Comparison of ENCODE assay signal across 7 mouse cellular contexts in the genomic region with DNA sequence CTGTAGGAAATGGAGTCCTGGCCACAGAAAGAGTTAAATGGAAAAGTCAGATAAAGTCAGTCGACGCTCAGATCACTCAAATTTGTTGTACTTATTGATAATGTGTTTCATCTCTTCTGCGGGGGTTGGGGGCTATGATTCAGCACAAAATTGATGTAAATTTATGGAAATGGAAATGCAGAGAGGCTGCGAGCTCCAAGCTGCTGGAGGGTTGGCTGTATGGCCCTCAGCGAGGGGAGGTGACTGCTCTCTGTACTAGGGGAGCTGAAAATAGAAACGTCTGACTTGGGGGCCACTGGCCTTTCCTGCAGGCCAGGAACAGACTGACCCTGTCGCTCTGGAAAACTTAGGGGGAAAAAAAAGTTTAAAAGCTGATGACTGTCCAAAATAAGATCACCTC. TPM values are rescaled to one million over a fixed set of nuclear protein-coding genes. Genes with fewer than 3 reads are reported as not detected.
A peak's percentile ranks its signal among the peaks of the same experiment; 100 is the strongest.
DNase-seq lines count a peak whose midpoint lies in the region; ATAC-seq and TF ChIP-seq lines count a peak whose summit lies in the region.

No protein-coding gene starts in this region.

- no peak for TF ChIP-seq POLR2A in brain, embryonic 14.5 days (IDR thresholded peaks at IDR 0.05; ENCODE audit: borderline replicate concordance, extremely low read depth, insufficient read depth, insufficient read length, poor library complexity, severe bottlenecking)

- H3K4me1 ChIP-seq in embryonic facial prominence, embryonic 11.5 days (ENCODE audit: control insufficient read depth, insufficient read depth, low read length): no peaks in the 10 kb centered on the region
- peaks cover 20% of the 10 kb centered on the region for H3K4me1 ChIP-seq in hindbrain, embryonic 10.5 days (replicated peaks)
- H3K4me1 ChIP-seq in liver, embryonic 16.5 days (ENCODE audit: control insufficient read depth, low read depth, low read length): no peaks in the 10 kb centered on the region

- no peak for ATAC-seq in embryonic facial prominence, embryonic 11.5 days (replicated peaks; ENCODE audit: insufficient number of reproducible peaks, low FRiP score, low TSS enrichment, low read depth)
- ATAC-seq in liver, embryonic 16.5 days (ENCODE audit: low read depth): no peak

- H3K27me3 ChIP-seq in embryonic facial prominence, embryonic 11.5 days (ENCODE audit: control insufficient read depth, insufficient read depth, low read length): no peaks in the 10 kb centered on the region
- peaks cover 14% of the 10 kb centered on the region; the same call in 1 of the 2 replicates for H3K27me3 ChIP-seq in hindbrain, embryonic 10.5 days (ENCODE audit: insufficient read depth, poor library complexity, severe bottlenecking)
- H3K27me3 ChIP-seq in liver, embryonic 16.5 days (ENCODE audit: control insufficient read depth, insufficient read depth, low read depth, low read length): no peaks in the 10 kb centered on the region

- intact Hi-C loops in gastrocnemius, postnatal 14 days (cut with DNase I; ENCODE audit: low total_unique reads): no loop called here

- H3K36me3 ChIP-seq in embryonic facial prominence, embryonic 11.5 days (replicated peaks; ENCODE audit: control insufficient read depth, insufficient read depth, low read depth, low read length): no peaks in the 10 kb centered on the region
- no peaks in the 10 kb centered on the region for H3K36me3 ChIP-seq in hindbrain, embryonic 10.5 days
- no peaks in the 10 kb centered on the region for H3K36me3 ChIP-seq in liver, embryonic 16.5 days (ENCODE audit: control insufficient read depth, insufficient read depth)

- H3K4me3 ChIP-seq in embryonic facial prominence, embryonic 11.5 days (ENCODE audit: low read depth, low read length): peak overlapping the region; percentile 41
- peak overlapping the region; percentile 58 for H3K4me3 ChIP-seq in hindbrain, embryonic 10.5 days
- peak overlapping the region; percentile 38; the same call in 1 of the 2 replicates for H3K4me3 ChIP-seq in liver, embryonic 16.5 days (ENCODE audit: low read depth, low read length)

- WGBS in embryonic facial prominence, embryonic 11.5 days: 7% methylated on average over 7 of the region's 7 CpGs
- 7% methylated on average over 7 of the region's 7 CpGs for WGBS in hindbrain, embryonic 10.5 days
- WGBS in liver, embryonic 16.5 days (ENCODE audit: insufficient replicate concordance): 8% methylated on average over 7 of the region's 7 CpGs

- H3K9me3 ChIP-seq in embryonic facial prominence, embryonic 11.5 days (replicated peaks; ENCODE audit: control insufficient read depth, low read length): no peaks in the 10 kb centered on the region; the same call in 1 of the 2 replicates
- H3K9me3 ChIP-seq in hindbrain, embryonic 10.5 days: peaks cover 12% of the 10 kb centered on the region
- no peaks in the 10 kb centered on the region; the same call in 1 of the 2 replicates for H3K9me3 ChIP-seq in liver, embryonic 16.5 days (replicated peaks; ENCODE audit: control insufficient read depth, low read length)

- peak; percentile 57 for DNase-seq in brain, embryonic 14.5 days (ENCODE audit: low read depth)
- no peak for DNase-seq in embryonic facial prominence, embryonic 11.5 days (ENCODE audit: low spot score)
- DNase-seq in hindbrain, embryonic 10.5 days (ENCODE audit: low spot score): no peak
- DNase-seq in gastrocnemius, postnatal 14 days: no peak
- no peak for DNase-seq in gastrocnemius, postnatal 4 days (ENCODE audit: low spot score in 2 of 2)
- no peak for DNase-seq in right cerebral cortex, postnatal 14 days

- peak overlapping the region; percentile 64 for H3K9ac ChIP-seq in embryonic facial prominence, embryonic 11.5 days (replicated peaks; ENCODE audit: low read length)
- no peak overlapping the region for H3K9ac ChIP-seq in liver, embryonic 16.5 days (ENCODE audit: low read depth, low read length)

- H3K27ac ChIP-seq in embryonic facial prominence, embryonic 11.5 days (replicated peaks; ENCODE audit: low read depth, low read length): no peak overlapping the region
- peak overlapping the region; percentile 84 for H3K27ac ChIP-seq in hindbrain, embryonic 10.5 days
- no peak overlapping the region for H3K27ac ChIP-seq in liver, embryonic 16.5 days (ENCODE audit: low read length)

- no peak for TF ChIP-seq CTCF in brain, embryonic 14.5 days (IDR thresholded peaks at IDR 0.05; ENCODE audit: borderline replicate concordance, extremely low read depth, insufficient read depth, insufficient read length)

- peak overlapping the region; percentile 64 for H3K4me2 ChIP-seq in embryonic facial prominence, embryonic 11.5 days (ENCODE audit: low read depth, low read length)
- H3K4me2 ChIP-seq in liver, embryonic 16.5 days (ENCODE audit: low read depth, low read length): peak overlapping the region; percentile 33

RNA-seq across cellular contexts. Expression of gene Ccdc149, which starts 5.5 kb away (rescaled TPM):
- polyA plus RNA-seq in brain, embryonic 14.5 days (2012; rRNA removed): 8.0 and 11.3 TPM in 2 replicates
- 1.2 and 1.3 TPM in 2 replicates for polyA plus RNA-seq in embryonic facial prominence, embryonic 11.5 days (2014; fragmentation: Nextera tagmentation; extraction: Ambion mirVana)
- 2.3 and 2.5 TPM in 2 replicates for polyA plus RNA-seq in hindbrain, embryonic 10.5 days (2016; fragmentation: Nextera tagmentation; extraction: Ambion mirVana)
- 0.70 and 0.86 TPM in 2 replicates for polyA plus RNA-seq in liver, embryonic 16.5 days (2015; fragmentation: Nextera tagmentation; extraction: Ambion mirVana)
- 1 to 10 TPM; 2.2 to 2.6 TPM for total RNA-seq in gastrocnemius, postnatal 14 days (2021)
- total RNA-seq in gastrocnemius, postnatal 4 days (2021): 1 to 10 TPM; 4.4 to 4.6 TPM
